Mouse (Mus musculus): ENCODE results near the gene Mcm5.

- no peak for TF ChIP-seq GATA1 (IDR thresholded peaks at IDR 0.05; ENCODE audit: borderline replicate concordance, low read length)
- TF ChIP-seq CTCF (IDR thresholded peaks at IDR 0.05; ENCODE audit: low read depth, low read length) = peak; percentile 83
Measured at GRCm38 (mm10) chr8:75108527-75109235, 688 bp upstream of the Mcm5 start.

Data from G1E (cell line).